Mouse (Mus musculus) G1E (cell line): ENCODE measurements around the gene Nup210.

Experiments used
- CTCF ChIP-seq: IDR thresholded peaks from 2 replicates; pipeline ENCODE4 v1.5.1; 2012; ENCODE audit warnings: low read depth, low read length, inconsistent platforms, mixed read lengths
- GATA1 ChIP-seq: IDR thresholded peaks from 2 replicates; pipeline ENCODE4 v1.6.1; 2012; ENCODE audit warnings: borderline replicate concordance, low read length, inconsistent platforms, mixed read lengths
- GATA2 ChIP-seq: IDR thresholded peaks from 2 replicates; pipeline ENCODE4 v1.6.1; 2012; ENCODE audit warnings: low read depth, low read length, inconsistent platforms, borderline replicate concordance
- POLR2AphosphoS5 ChIP-seq: IDR thresholded peaks from 2 replicates; pipeline ENCODE4 v1.6.1; 2012; ENCODE audit warnings: low read depth, low read length, inconsistent platforms; ENCODE audit not compliant: insufficient replicate concordance
- TAL1 ChIP-seq: conservative IDR thresholded peaks from 2 replicates; pipeline ENCODE4 v1.6.1; 2012; ENCODE audit warnings: low read depth, low read length, inconsistent platforms, mixed read lengths

DNA sequence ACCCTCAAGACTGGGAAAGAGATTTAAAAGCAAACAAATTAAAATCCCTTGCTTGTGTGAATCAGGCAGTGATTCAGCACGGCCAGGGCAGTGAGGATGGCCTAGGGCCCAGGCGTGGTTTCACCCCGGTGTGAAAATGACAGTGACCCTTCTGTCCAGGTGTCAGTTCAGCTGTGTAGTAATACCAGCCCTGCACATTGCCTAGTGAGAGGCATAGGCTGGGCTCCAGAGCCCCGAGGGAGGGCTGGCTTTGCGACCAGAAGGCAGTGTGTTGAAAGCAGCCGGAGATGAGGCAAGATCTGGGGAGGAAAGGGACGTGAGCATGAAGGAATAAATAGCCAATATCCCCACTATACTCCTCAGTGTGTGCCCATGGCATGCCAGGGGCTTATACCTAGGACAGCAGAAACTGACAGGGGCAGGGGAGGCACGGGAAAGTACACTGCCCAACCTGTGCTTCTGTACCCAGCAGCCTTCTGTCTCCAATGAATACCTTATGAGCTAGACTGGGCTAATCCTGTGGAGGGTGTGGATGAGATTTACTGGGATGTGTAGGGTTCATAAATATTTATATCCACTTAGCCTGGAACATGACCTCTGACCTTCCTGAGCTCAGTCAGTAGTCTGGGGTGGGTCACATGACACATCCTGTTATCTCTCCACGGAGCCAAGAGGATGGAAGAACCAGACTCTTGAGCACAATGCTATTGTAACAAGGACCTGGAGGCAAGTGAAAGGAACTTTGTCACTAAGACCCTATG is 102.3 kb downstream of the Nup210 start:
- TF ChIP-seq CTCF: no peak
- no peak for TF ChIP-seq GATA1
- TF ChIP-seq GATA2: no peak
- no peak for TF ChIP-seq POLR2AphosphoS5
- TF ChIP-seq TAL1: no peak
